Mouse (Mus musculus) kidney, adult 11 months (tissue): Measurements from ENCODE around the gene Ccl9.
"Not testable (repeated sequence)": the region's sequence is repeated elsewhere in the genome, so short reads cannot be mapped to it uniquely, and the experiment has no call there.

ENCODE experiments used
- DNase-seq: peaks from one replicate; pipeline ENCODE4 v3.0.0; 2022

The Ccl9 gene

DNA sequence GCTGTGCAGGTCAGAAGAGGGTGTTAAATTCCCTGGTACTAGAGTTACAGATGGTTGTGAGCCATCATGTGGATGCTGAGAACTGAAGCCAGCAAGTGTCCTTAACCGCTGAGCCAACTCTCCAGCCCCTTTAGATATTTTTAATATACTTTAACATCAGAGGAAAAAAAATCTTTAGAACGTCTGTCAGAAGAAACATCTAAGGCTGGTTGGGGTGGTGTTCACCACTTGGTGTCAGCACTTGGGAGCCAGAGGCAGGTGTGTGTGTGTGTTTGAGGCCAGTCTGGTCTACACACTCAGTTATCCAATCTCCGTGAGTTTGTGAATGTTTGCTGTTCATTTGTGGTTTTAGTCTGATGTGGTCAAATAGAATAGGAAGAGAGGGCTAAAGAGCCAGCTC is 563 bp upstream of the Ccl9 start:
- no peak for DNase-seq

DNA sequence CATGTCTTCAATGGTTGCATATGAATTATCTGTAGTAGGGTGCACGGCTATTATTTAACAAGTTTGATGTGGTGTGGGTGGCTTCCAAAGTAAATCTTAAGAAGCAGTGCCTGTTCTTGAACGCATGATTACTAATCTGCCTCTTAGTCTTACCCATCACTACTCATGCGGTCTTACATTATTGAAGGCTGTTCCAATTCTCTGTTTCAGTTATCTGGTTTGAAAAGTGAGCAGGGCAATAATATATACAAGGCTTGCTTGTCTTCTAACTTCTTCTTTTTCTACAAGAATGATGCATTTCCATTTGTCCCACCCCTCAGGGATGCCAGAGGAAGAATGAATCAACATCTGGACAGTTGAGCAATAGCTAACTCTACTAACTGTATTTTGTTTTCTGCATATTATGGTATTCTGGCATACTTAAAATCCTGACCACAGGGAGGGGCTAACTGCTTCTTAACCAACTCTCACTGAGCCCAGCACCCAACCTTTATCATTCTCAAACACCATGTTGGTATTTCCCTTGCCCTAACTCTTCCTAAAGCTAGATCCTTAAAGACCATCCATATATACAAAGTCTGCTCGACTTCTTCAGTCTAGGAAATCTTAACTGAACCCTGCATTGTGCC is 1.4 kb downstream of the Ccl9 start:
- DNase-seq = no peak

DNA sequence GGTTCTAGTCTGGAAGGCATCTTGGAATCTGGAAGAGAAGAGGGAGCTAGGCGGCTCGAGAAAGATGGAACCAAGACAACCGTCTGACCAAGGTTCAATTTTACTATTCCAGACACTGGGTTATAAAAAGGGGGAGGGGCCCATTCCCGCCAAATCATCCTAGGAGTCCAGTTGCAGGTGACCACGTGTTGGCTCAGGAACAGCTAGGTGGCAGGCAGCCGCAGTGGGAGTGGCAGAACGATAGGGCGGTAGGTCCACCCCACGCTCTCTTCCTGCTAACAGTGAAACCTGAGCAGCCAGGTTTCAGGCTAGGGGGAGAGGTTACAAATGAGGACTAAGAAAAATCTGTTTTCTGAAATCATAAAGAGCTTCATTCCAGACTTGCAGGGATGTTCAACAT is 5.6 kb downstream of the Ccl9 start:
- no peak for DNase-seq

DNA sequence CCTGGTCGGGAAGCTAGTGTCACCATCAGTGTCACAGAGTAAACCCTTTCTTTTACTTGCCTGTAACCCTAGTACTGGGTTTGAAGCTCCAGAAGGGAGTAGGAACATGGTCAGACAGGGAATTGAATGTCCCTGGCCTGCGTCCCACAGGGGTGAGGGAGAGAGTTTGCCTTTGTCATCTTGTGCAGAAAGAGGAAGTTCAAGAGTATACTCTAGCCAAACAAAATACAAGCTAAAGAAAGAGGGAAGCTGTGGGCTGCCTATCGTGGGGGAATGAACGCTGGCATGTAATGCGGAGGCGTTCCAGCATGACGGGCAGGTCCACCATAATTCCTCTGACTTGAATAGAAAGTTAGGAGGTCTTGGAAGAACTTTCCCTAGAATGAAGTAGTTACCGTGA is 6.2 kb downstream of the Ccl9 start:
- no peak for DNase-seq

DNA sequence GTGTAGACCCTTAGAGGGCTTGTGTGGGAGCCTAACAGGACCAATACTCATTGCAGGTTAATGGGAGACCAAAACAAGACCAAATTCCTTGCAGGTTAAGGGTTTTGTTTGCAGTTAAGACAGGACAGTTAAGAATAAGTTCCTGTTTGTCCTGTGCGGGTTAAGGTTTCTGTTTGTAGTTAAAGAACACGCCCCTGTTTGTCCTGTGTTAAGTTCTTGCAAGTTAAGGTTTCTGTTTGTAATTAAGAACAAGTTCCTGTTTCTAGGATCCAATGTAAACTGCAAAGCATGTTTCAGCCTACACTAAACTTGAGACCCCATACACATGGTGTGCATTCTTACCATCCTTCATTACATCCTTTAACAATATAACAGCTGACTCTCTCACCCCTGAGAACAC is 8.2 kb downstream of the Ccl9 start:
- no peak for DNase-seq

DNA sequence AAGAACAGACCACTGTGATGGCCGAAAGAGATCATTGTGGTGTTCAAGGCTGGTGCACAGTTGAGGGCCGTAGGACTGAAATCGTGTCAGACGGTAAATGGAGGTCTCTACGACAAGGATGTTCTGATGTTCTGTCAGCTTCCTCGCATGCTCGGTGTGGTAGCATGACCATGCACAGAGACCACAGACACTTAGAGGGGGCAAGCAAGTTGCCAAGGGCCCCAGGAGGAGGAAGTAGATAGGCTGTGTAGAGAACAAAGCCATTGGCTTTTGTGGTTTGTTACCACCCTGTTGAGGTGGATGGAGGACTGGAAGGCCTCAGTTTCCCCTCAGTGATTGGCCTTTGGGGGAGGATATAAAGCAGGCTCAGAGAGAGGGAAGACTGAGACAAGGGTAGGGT is 9.2 kb downstream of the Ccl9 start:
- no peak for DNase-seq

DNA sequence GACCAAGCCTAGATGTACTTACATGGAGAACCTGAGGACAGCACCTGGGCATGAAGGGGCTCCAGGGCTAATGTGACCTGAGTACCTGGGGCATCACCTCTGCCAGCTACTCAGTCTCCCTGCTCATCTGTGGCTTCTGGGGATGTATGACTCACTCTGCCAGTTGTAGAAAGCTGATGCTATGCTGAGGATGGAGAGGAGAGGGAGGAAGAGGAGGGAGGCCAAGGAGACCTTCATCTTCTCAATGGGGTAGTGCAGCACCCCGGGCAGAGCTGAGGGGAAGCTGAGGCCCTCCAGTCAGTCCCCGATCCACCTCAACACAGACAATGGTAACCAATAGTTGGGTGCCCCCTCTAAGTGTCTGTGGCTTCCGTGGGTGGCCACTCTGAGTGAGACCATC is 9.7 kb downstream of the Ccl9 start:
- no peak for DNase-seq

DNA sequence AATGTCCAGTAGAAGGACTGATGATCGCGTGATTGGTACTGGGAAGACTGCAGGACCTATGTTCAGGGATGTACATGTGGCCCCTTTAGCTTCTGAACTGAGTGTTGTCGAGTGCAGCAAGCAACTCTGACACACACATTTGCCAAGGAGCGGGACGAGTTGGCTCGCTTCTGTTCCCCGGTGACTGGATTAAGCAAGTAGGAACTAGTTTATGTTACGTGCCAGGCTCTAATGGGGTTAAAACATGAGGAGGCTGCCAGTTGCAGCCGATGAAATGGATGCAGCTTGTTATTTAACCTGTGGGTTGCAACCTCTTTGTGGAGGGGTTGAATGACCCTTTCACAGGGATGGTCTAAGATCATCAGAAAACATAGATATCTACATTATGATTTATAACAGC is 10.4 kb downstream of the Ccl9 start:
- DNase-seq = no peak

DNA sequence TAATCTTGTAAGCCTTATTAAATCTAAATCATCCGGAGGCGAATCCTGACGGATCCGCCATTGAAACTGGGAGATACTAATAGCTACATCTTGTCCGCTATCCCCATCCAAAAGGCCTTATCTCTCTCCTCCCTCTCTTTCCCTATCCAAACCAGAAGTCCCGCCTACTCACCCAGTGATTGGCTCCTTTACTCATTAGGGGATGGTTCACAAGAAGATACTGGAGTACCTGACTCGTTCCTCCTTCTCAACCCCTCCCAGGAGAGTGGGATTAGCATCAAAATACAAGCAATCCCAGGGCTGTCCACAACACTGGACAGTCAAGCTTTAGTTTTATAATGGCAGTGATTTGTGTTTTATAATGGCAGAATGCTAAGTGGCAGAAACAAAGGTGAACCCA is 11.1 kb downstream of the Ccl9 start:
- no peak for DNase-seq

DNA sequence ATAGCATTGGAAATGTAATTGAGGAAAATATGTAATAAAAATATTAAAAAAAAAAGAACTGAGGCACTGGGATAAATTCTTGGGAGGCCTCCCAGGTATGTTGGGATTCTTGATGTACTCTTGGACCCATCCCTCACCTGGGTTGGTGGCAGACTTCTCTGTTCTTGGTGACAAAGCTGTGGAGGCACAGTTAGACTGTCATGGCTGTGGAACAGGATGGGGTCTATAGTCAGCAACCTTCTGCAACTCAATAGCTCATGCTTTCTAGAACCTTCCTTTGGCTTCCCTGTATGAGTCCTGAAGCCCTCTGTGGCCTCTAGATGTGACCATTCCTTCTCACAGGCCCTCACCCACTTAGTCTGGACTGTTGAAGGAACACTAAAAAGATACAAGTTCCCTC is 11.8 kb downstream of the Ccl9 start:
- DNase-seq = no peak

DNA sequence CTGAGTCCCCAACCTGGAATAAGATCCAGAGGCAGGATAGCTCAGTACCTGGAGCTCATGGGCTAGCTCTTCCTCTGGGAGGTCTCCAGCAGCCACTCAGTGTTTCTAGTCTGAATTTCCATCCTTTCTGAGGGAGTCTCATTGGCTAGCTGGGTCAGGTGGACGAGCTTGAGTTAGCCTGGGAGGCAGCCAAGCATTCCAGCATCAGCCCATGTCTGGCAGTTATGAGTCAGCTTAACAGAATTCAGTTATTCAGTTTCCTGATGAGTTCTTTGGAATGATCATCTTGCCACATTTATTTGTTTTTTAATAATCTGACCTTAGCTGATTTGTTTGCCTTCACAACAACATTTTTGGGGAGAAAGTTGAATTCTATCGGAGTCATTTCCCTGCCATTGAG is 14.7 kb downstream of the Ccl9 start:
- DNase-seq = no peak

DNA sequence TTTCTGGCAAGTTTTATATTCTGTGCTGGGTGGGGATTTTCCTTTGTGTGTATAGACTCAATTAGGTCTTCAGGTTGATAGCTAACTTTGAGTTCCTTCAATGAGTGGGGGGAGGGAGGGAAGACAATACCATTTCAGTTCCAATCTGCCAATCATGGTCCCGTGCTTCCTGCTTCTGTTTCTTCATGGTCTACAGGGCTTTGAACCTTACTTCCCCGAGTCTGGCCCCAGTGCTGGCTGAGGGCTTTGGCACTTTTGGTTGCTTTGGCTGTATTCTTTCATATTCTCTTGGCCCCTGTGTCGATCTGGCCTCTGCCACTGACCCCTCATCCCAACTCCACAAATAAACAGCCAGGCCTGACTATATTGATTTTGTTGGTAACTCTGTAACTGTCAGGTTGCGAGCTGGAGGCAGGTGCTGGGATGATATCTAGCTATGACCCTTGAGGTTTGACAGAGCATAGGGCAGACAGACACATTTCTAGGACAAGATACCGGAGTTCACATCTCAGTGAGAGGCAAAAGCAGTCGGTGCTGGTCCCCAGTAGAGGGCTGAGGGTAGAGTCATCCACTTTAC is 16.0 kb downstream of the Ccl9 start:
- no peak for DNase-seq

DNA sequence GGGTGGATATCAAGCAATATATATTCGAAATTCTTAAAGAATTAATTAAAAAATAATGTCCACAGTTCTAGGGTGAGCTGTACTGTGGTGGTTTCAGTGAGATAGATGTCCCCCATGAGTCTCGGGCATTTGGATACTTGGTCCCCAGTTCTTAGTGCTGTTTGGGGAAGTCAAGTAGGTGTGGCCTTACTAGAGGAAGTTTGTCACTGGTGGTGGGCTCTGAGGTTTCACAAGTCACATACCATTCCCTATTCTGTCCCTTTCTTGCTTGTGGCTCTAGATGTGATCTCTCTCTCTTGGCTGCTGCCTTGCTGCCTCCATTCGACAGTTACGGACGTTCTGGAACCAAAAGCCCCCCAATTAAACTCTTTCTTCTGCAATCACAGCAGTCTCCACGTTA is 18.0 kb downstream of the Ccl9 start:
- DNase-seq = no peak

DNA sequence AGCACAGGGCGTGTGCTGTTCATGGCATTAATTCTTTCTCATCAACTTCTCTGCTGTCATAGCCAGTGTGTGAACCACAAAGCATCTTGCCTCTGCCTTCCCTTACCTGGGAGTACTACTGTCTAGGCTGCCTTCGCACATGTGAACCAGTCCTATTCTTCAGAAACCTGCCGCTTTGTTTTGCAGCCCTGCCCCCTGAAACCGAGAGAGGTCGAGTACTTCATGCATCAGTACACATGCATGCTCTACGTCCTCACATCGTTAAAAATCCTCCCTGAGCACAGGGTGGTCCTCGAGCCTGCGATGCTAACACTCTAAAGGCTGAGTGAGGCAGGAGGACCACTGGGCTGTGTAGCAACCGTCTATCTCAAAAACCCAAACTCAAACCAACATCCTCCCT is 21.4 kb downstream of the Ccl9 start:
- DNase-seq = no peak

DNA sequence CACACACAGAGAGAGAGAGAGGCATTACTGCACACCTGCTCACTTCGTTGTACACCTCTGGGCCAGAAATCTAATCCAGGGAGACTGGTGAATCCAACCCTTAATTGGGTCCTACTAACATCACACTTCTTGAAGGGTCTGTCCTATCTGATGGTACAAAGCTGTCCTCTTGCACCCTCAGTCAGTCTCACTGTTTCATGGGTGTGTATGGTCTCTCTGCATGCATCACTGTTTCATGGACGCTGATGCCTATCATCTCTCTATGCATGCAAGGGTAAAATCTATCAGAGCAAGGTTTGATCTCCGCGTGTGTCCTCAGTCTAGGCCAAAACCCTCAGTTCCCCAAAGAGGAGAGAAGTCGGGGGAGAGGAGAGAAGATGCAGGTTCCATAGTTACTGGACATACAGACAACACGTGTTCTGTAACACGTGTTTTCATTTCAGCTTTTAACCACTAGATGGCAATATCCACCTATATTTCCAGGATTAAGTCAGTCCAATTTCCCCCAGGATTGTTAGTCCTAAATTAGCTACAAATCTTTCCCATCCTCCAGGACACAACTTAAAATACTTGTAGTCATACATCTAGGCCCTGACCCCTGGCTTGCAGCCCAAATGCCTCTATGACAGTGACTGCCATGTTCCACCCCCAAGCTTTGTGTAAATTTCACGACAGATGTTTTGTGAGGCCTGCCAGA is 22.2 kb downstream of the Ccl9 start:
- no peak for DNase-seq

DNA sequence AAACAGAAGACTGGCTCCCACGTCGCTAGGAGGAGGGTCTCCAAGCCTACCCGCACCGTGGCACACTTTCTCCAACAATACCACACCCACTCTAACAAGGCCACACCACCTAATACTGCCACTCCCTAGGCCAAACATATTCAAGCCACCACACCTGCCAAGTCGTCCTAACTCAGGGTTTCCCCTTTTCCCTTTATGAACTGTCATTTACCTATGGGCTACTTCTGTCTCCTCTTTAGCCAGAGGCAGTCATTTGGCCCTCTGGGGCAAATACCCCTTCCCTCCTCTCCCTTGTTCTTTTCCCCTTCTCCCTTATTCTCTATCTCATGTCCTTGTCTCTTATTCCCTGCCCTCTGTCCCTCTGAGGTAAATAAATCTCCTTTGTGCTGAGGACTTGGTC is 26.8 kb downstream of the Ccl9 start:
- no peak for DNase-seq

DNA sequence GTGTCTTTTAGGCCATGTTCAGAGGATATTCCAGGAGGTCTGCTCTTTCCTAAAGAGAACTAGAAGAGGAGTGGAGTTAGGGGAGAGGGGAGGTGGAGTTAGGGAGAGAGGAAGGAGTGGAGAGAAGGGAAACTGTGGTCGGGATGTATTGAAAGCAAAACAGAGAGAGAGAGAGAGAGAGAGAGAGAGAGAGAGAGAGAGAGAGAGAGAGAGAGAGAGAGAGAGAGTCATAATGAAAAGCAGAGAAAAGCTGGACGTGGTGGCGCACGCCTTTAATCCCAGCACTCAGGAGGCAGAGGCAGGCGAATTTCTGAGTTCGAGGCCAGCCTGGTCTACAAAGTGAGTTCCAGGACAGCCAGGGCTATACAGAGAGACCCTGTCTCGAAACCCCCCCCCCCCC is 27.4 kb downstream of the Ccl9 start:
- DNase-seq = not testable (repeated sequence)

DNA sequence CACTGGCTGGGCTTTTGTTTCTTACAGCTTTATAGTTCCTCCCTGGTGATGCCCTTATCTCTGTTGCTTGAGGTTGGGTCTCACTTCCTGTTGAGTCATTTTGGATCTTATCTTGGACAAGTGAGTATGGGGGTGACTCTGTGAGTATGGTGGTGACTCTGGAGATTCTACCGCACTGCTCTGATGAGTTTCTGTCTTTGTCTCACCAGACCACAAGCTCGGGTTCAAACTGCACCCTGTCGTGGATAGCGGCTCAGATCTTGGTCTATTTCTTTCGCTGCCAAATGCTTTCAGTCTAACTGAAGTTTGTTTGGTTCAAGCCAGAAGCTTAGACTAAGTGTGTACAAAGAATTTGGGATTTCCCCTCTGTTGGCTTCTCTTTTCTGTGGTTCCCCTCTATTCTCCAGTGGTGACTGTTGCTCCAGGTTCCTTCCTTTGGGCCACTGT is 28.2 kb downstream of the Ccl9 start:
- DNase-seq = no peak

DNA sequence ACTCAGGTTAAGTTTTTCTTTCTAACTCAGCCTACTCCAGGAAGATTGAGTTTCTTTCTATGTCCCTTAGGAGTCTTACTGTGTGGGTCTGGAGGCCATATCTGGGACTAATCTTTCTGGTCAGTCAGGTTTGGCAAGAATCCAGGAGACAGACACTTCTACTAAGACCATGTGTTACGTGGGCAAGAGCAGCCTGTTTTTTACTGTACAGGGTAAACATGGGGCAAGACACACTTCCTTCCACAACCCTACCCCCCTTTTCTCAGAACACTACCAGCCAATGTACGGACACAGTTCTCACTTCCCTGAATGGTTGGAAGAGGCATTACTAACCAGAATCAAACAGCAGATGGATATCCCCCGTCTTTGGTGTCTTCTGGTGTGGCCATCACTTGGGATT is 34.2 kb downstream of the Ccl9 start:
- no peak for DNase-seq

DNA sequence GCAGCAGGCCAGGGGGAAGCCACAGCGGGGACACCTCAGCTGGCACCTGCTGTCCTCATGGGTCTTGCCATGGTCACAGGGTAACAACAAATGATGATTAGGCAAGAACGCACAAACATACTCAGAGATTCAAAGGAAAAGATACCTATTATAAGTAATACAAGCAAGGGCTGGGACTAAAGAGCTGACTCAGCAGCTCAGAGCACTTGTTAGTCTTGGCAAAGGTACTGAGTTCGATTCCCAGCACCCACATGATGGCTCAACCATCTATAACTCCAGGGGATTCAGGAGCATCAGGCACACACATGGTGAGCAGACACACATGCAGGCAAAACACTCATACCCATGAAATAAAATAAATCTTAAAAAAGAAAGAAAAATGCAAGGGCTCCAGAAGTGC is 37.0 kb downstream of the Ccl9 start:
- DNase-seq = no peak

DNA sequence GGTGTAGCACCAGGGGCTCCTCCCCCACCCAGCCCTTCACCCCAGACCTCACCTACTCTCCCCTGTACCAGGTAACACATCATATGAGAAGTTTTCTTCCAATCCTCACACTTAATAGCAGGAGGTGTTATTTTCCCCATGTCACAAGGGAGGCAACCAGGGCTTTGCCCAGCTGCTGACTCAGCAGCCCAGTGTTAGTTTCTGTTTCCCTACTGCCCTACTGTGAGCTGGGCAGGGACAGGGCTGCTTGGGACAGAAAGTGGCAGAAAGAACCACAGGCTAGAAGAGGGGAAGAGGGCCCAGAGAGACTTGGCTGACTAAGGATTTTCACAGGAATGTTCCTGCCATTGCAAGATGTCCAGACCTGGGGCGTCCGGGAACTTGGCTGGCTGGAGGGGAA is 37.5 kb downstream of the Ccl9 start:
- DNase-seq = no peak

DNA sequence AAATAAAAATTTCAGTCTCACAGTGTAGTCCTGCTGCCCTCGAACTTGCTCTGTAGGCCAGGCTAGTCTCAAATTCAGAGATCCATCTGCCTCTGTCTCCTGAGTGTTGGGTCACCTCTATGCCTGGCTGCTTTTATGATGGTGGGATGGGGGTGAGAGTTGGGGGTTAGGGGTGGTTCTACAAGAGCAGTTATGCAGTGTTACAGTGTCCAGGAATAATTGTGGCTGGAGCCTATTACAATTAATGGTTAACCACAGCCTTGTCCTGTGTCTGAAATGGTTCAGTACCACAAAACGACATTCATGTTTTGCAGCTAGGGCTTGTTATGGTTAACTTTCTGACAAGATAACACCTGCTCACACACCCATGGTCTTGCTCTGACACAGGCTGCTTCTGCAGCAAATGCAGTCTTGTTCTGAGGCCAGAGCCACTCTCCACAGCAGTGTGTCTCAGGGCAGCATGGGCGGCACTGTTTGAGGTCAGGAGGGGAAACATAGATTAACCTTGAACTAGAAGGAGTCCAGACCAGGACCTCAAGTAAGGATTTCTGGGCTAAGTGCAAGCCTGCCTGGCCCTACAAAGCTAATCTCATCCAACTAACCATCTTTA is 39.6 kb downstream of the Ccl9 start:
- DNase-seq = peak; percentile 39

DNA sequence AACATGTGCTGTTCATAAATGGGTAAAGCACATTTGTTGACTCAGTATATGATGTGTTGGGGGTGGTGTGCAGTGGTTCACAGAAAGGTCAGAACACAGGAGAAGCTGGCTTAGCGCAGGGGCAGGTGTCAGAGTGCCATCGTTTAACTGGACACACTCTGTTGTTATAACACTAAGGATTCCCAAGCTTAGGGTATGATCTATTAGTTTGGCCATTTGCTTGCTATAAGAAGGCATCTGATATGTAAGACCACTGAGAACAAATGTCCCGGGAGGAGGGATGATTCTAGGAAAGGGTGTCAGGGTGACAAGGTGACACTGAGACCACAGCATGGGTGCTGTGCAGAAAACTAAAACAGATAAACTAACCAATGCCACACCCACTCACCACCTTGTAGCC is 41.6 kb downstream of the Ccl9 start:
- DNase-seq = no peak
